Mouse (Mus musculus) MEL (cell line): ENCODE results near the gene Fnbp1. TPM values are rescaled to one million over a fixed set of nuclear protein-coding genes. Genes with fewer than 3 reads are reported as not detected.

Experiments
- DNase-seq: peaks from one replicate; pipeline ENCODE4 v3.0.0; 2011; ENCODE audit warnings: low read depth, low spot score
- H3K27ac ChIP-seq: 2 replicates; pipeline ENCODE4 v1.5.1; 2012; ENCODE audit warnings: low read depth, mild to moderate bottlenecking, control low read depth, low read length, moderate library complexity; ENCODE audit not compliant: control insufficient read depth
- H3K27me3 ChIP-seq, 2 experiments: fragments of 150-350 bp in 1 of 2; sonication (generic) in 1 of 2; 2 replicates each; pipeline ENCODE4 v1.6.1; 2012; ENCODE audit warnings: low read length in 2 of 2, mild to moderate bottlenecking in 2 of 2, improper control_type of control experiment in 1 of 2, moderate library complexity in 1 of 2; ENCODE audit not compliant: insufficient read depth in 2 of 2, control insufficient read depth in 1 of 2
- H3K36me3 ChIP-seq, 2 experiments: 2 replicates each; pipeline ENCODE4 v1.6.1; 2012 to 2014; ENCODE audit warnings: low read length in 2 of 2, improper control_type of control experiment in 1 of 2, inconsistent platforms in 1 of 2, mild to moderate bottlenecking in 1 of 2; ENCODE audit not compliant: insufficient read depth in 2 of 2, control insufficient read depth in 1 of 2
- H3K4me1 ChIP-seq, 2 experiments: fragments of 150-350 bp in 1 of 2; sonication (generic) in 1 of 2; 2 replicates each; pipeline ENCODE4 v1.6.1; 2012; ENCODE audit warnings: low read length in 2 of 2, improper control_type of control experiment in 1 of 2, mild to moderate bottlenecking in 1 of 2; ENCODE audit not compliant: insufficient read depth in 2 of 2, control insufficient read depth in 1 of 2
- H3K4me3 ChIP-seq, 2 experiments: fragments of 150-350 bp in 1 of 2; sonication (generic) in 1 of 2; 2 replicates each; pipeline ENCODE4 v1.5.1; 2012; ENCODE audit warnings: low read depth in 2 of 2, low read length in 2 of 2, mild to moderate bottlenecking in 2 of 2, moderate library complexity in 2 of 2, control low read depth in 1 of 2, improper control_type of control experiment in 1 of 2; ENCODE audit not compliant: control insufficient read depth in 1 of 2, insufficient read depth in 1 of 2
- H3K79me2 ChIP-seq: 2 replicates; pipeline ENCODE4 v1.6.1; 2012; ENCODE audit warnings: mild to moderate bottlenecking, low read length, moderate library complexity; ENCODE audit not compliant: control insufficient read depth, poor library complexity, insufficient read depth
- H3K9ac ChIP-seq: 2 replicates; pipeline ENCODE4 v1.6.1; 2012; ENCODE audit warnings: low read depth, mild to moderate bottlenecking, control low read depth, low read length, moderate library complexity; ENCODE audit not compliant: control insufficient read depth, poor library complexity, severe bottlenecking
- H3K9me3 ChIP-seq: fragments of 150-350 bp; sonication (generic); replicated peaks from 2 replicates; pipeline ENCODE4 v1.6.1; 2012; ENCODE audit warnings: mild to moderate bottlenecking, low read length, improper control_type of control experiment, moderate library complexity; ENCODE audit not compliant: insufficient read depth
- CHD1 ChIP-seq: IDR thresholded peaks from 2 replicates; pipeline ENCODE4 v1.6.1; 2012; ENCODE audit warnings: low read depth, mild to moderate bottlenecking, inconsistent platforms, low read length, improper control_type of control experiment
- CHD2 ChIP-seq: IDR thresholded peaks from 2 replicates; pipeline ENCODE4 v1.6.1; 2011; ENCODE audit warnings: low read length, improper control_type of control experiment
- E2F4 ChIP-seq: IDR thresholded peaks from 2 replicates; pipeline ENCODE4 v1.6.1; 2011; ENCODE audit warnings: low read depth, low read length, improper control_type of control experiment, borderline replicate concordance
- EP300 ChIP-seq, 2 experiments: IDR thresholded peaks; 2 replicates each; pipeline ENCODE4 v1.6.1; 2011; ENCODE audit warnings: improper control_type of control experiment in 2 of 2, low read length in 2 of 2, low read depth in 1 of 2, mild to moderate bottlenecking in 1 of 2
- JUND ChIP-seq: IDR thresholded peaks from 2 replicates; pipeline ENCODE4 v1.6.1; 2011; ENCODE audit warnings: low read depth, mild to moderate bottlenecking, improper control_type of control experiment, low read length
- MAX ChIP-seq: IDR thresholded peaks from 2 replicates; pipeline ENCODE4 v1.6.1; 2011; ENCODE audit warnings: low read length, improper control_type of control experiment
- MYB ChIP-seq: IDR thresholded peaks from 2 replicates; pipeline ENCODE4 v1.6.1; 2011; ENCODE audit warnings: mild to moderate bottlenecking, low read depth, low read length, improper control_type of control experiment
- NELFE ChIP-seq: IDR thresholded peaks from 2 replicates; pipeline ENCODE4 v1.6.1; 2011; ENCODE audit warnings: low read depth, low read length, improper control_type of control experiment
- NRF1 ChIP-seq: IDR thresholded peaks from 2 replicates; pipeline ENCODE4 v1.6.1; 2014; ENCODE audit warnings: low read depth, mild to moderate bottlenecking, inconsistent platforms, low read length, improper control_type of control experiment, moderate library complexity; ENCODE audit not compliant: poor library complexity, insufficient read depth, severe bottlenecking
- POLR2AphosphoS2 ChIP-seq: IDR thresholded peaks from 2 replicates; pipeline ENCODE4 v1.6.1; 2011; ENCODE audit warnings: low read length, improper control_type of control experiment
- RAD21 ChIP-seq: IDR thresholded peaks from 2 replicates; pipeline ENCODE4 v1.6.1; 2011; ENCODE audit warnings: mild to moderate bottlenecking, low read depth, low read length, improper control_type of control experiment
- RCOR1 ChIP-seq: IDR thresholded peaks from 2 replicates; pipeline ENCODE4 v1.6.1; 2012; ENCODE audit warnings: low read depth, mild to moderate bottlenecking, inconsistent platforms, low read length, improper control_type of control experiment
- TBP ChIP-seq: IDR thresholded peaks from 2 replicates; pipeline ENCODE4 v1.8.0; 2011; ENCODE audit warnings: low read depth, low read length, improper control_type of control experiment
- USF1 ChIP-seq: IDR thresholded peaks from 2 replicates; pipeline ENCODE4 v1.6.1; 2014; ENCODE audit warnings: low read depth, mild to moderate bottlenecking, inconsistent platforms, low read length, improper control_type of control experiment, moderate library complexity
- USF2 ChIP-seq, 2 experiments: IDR thresholded peaks; 2 replicates each; pipeline ENCODE4 v1.6.1; 2011 to 2012; ENCODE audit warnings: improper control_type of control experiment in 2 of 2, low read length in 2 of 2, borderline replicate concordance in 1 of 2, inconsistent platforms in 1 of 2, low read depth in 1 of 2, mild to moderate bottlenecking in 1 of 2; ENCODE audit not compliant: insufficient read depth in 1 of 2
- ZMIZ1 ChIP-seq: IDR thresholded peaks from 2 replicates; pipeline ENCODE4 v1.6.1; 2012; ENCODE audit warnings: low read depth, mild to moderate bottlenecking, inconsistent platforms, low read length, improper control_type of control experiment, moderate library complexity
- ZNF384 ChIP-seq: IDR thresholded peaks from 2 replicates; pipeline ENCODE4 v1.6.1; 2012; ENCODE audit warnings: low read depth, mild to moderate bottlenecking, inconsistent platforms, low read length, improper control_type of control experiment
- polyA plus RNA-seq, 2 experiments: library from polyadenylated mRNA; stranded (reverse) in 1 of 2; unstranded in 1 of 2; fragments of >175 nt in 1 of 2; fragments of >200 nt in 1 of 2; gene quantifications; 2 replicates each; pipeline versions ENCODE4 v1.2.1 to v1.2.4; 2012; ENCODE audit warnings: low replicate concordance in 2 of 2, low read depth in 1 of 2; ENCODE audit not compliant: insufficient read length in 2 of 2, insufficient read depth in 1 of 2, missing spikeins in 1 of 2
- total RNA-seq: library from RNA; depleted of rRNA; stranded (reverse); fragments of 300-350 nt; gene quantifications from 2 replicates; pipeline ENCODE4 v1.2.3, GENCODE M21; 2012

Fnbp1 gene
- total and polyA plus RNA-seq, 3 experiments, result 3.4 to 17.5 TPM; not detected in 1

- TF ChIP-seq USF2 (IDR thresholded peaks at IDR 0.05; ENCODE audit: borderline replicate concordance in 1 of 2, insufficient read depth in 1 of 2, low read depth in 1 of 2, low read length in 2 of 2) (no peak), JUND (no peak)
Observed at GRCm38 (mm10) chr2:31141867-31142454, at the start of gene Fnbp1 (continued).

DNA sequence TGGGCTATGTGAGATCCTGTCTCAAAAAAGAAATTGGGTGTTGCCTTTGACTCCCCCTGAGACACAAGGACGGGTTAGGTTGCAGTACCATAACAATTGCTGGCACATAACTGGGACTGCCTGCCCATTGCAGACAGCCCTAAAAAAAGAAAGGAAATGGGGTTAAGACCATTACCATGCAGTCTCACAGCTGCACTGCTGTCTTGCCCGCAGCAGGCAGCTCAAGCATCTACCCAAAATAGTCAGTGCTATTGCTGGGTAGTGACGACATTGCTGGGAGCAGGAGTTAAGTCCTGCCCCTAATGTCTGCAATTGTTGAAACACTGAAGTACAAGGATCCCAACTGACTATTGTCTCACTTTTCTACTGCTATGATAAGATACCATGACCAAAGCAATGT is 47.8 kb upstream of the Fnbp1 start:
- H3K27me3 ChIP-seq, result no peaks in the 10 kb centered on the region
- H3K27ac ChIP-seq, result no peak overlapping the region
- H3K36me3 ChIP-seq, result no peaks in the 10 kb centered on the region
- no peaks in the 10 kb centered on the region for H3K79me2 ChIP-seq
- TF ChIP-seq MYB, result no peak
- no peak for TF ChIP-seq NRF1
- TF ChIP-seq E2F4, result no peak
- no peak for TF ChIP-seq JUND
- no peak for TF ChIP-seq MAX
- TF ChIP-seq ZMIZ1, result no peak
- TF ChIP-seq EP300 (IDR thresholded peaks at IDR 0.05; ENCODE audit: low read depth in 1 of 2, low read length in 2 of 2), result no peak
- TF ChIP-seq RCOR1, result no peak
- no peak for TF ChIP-seq NELFE
- no peak for TF ChIP-seq TBP
- DNase-seq, result no peak
- no peak overlapping the region for H3K4me3 ChIP-seq
- H3K9me3 ChIP-seq, result no peaks in the 10 kb centered on the region
- H3K9ac ChIP-seq, result no peak overlapping the region
- H3K4me1 ChIP-seq, result no peaks in the 10 kb centered on the region

- H3K36me3 ChIP-seq, result no peaks in the 10 kb centered on the region; a peak in 1 of 4 replicates
- H3K27ac ChIP-seq, result no peak overlapping the region
- no peak overlapping the region for H3K9ac ChIP-seq
- no peaks in the 10 kb centered on the region for H3K4me1 ChIP-seq
- no peaks in the 10 kb centered on the region for H3K27me3 ChIP-seq
- no peaks in the 10 kb centered on the region for H3K79me2 ChIP-seq
- no peaks in the 10 kb centered on the region for H3K9me3 ChIP-seq
- H3K4me3 ChIP-seq, result no peak overlapping the region
- no peak for DNase-seq
- no peak for TF ChIP-seq E2F4
- no peak for TF ChIP-seq USF1
- no peak for TF ChIP-seq ZNF384
- TF ChIP-seq CHD1, result no peak
- TF ChIP-seq CHD2, result no peak
- no peak for TF ChIP-seq MAX
- no peak for TF ChIP-seq NELFE
- TF ChIP-seq POLR2AphosphoS2, result no peak
- TF ChIP-seq RAD21, result no peak
- no peak for TF ChIP-seq USF2 (IDR thresholded peaks at IDR 0.05; ENCODE audit: borderline replicate concordance in 1 of 2, insufficient read depth in 1 of 2, low read depth in 1 of 2, low read length in 2 of 2)
- TF ChIP-seq, all 39 proteins: peak for 0
Observed at GRCm38 (mm10) chr2:31188691-31189090, 46.9 kb upstream of the Fnbp1 start.
